Mouse (Mus musculus) ES-E14 (cell line): ENCODE results near the gene Vdr.

Experiments used
- CHD2 ChIP-seq: IDR thresholded peaks from 2 replicates; pipeline ENCODE4 v1.6.1; 2014; ENCODE audit warnings: mild to moderate bottlenecking, low read depth, low read length, inconsistent platforms
- MAFK ChIP-seq: IDR thresholded peaks from 2 replicates; pipeline ENCODE4 v1.6.1; 2014; ENCODE audit warnings: mild to moderate bottlenecking, low read depth, low read length, inconsistent platforms; ENCODE audit not compliant: insufficient read depth
- ZC3H11A ChIP-seq: IDR thresholded peaks from 2 replicates; pipeline ENCODE4 v1.6.1; 2012; ENCODE audit warnings: low read depth, mild to moderate bottlenecking, inconsistent platforms, low read length, borderline replicate concordance
- ZNF384 ChIP-seq: IDR thresholded peaks from 2 replicates; pipeline ENCODE4 v1.6.1; 2012; ENCODE audit warnings: low read depth, low read length, inconsistent platforms

DNA sequence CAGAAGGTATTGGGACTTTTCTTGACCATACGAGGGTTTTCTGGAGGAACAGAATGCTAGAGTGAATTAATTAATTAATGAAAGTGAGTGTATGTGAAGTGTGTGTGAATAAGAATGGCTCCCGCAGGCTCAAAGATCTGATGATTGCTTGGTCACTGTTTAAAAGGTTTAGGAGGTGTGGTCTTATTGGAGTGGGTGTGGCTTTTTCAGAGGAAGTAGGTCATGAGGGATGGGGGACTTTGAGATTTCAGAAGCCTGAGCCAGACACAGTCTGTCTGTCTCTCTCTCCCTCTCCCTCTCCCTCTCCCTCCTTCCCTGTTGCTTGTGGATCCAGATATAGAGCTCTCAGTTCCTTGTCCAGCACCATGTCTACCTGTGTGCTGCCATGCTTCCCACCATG, 30.9 kb upstream of the Vdr start:
- TF ChIP-seq ZC3H11A = no peak
- no peak for TF ChIP-seq CHD2
- TF ChIP-seq ZNF384 = no peak
- TF ChIP-seq MAFK = no peak
